Mouse (Mus musculus) cortical plate, adult 2 months (tissue): ENCODE results near the gene Gm13090.

ENCODE experiments used
- CTCF ChIP-seq: fragments of 200-500 bp; IDR thresholded peaks from 2 replicates; pipeline ENCODE4 v1.5.1; 2011; ENCODE audit warnings: mild to moderate bottlenecking, control low read depth, low read length; ENCODE audit not compliant: insufficient read depth; ENCODE audit errors: extremely low read depth
- POLR2A ChIP-seq: fragments of 200-500 bp; IDR thresholded peaks from 2 replicates; pipeline ENCODE4 v1.6.1; 2011; ENCODE audit warnings: mild to moderate bottlenecking, low read length, control low read depth; ENCODE audit not compliant: insufficient read depth; ENCODE audit errors: extremely low read depth

GRCm38 (mm10) chr4:151073108-151073744 is 16.1 kb upstream of the Gm13090 start:
- TF ChIP-seq CTCF (peak; percentile 79), POLR2A (no peak)
